Mouse (Mus musculus): ENCODE data around the gene Lcn2.

Lcn2 gene

GRCm38 (mm10) chr2:32387706-32388490, at the start of gene Lcn2:
TSS of gene Lcn2 (minus strand) at chr2:32388252.
- no peak for DNase-seq (ENCODE audit: low read depth, low spot score)

GRCm38 (mm10) chr2:32437612-32438166, 49.6 kb upstream of the Lcn2 start:
- peak; percentile 43 for DNase-seq (ENCODE audit: low read depth, low spot score)

GRCm38 (mm10) chr2:32436686-32437372, 48.8 kb upstream of the Lcn2 start:
- peak; percentile 94 for DNase-seq (ENCODE audit: low read depth, low spot score)

DNA sequence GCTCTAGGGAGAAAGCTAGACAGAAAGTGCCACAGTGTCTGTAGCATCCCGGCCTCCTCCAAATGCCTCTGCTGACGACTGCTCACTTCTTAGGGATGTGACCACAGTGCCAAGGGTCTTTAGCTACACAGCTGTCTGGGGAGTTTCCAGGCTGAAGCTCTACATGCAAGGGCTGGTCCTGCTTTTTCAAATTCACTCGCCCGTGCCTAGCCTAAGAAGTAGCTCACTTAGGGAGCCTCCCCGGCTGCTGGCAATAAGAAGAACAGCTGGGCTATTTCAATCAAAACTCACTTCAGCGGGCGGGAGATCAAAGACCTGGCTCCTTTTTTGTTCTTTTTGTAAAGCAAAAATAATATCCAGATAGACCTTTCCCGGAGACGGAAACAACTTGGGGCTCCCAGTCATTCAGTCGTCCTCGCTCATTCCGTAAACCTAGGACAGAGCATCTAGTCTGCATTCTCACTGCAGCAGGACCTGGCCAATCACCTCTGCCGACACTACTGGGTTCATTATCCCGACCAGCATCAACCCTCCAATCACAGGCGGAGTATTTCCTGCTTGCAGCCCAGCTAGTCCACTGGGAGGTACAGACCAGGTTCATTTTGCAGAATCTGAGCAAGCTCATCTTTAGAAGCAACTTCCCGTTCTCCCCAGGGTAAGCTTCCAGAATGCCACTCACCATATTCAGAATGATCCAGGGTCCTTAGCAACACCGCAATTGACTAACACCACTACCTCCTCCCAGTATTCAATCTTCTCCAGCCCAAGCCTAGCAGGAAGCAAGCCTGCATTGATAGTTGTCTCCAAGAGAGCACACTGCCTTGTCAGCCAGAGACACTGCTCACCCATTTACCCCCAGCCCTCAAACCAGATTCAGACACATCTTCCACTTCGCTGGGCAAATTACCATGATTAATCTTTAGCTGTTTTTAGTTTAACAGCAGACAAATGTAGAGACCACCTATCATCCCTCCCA, 42.9 kb upstream of the Lcn2 start:
- no peak for DNase-seq (ENCODE audit: low read depth, low spot score)

GRCm38 (mm10) chr2:32429215-32429891, 41.3 kb upstream of the Lcn2 start:
- no peak for DNase-seq (ENCODE audit: low read depth, low spot score)

GRCm38 (mm10) chr2:32428262-32428722, 40.2 kb upstream of the Lcn2 start:
- DNase-seq (ENCODE audit: low read depth, low spot score): peak; percentile 70

GRCm38 (mm10) chr2:32427720-32428119, 39.7 kb upstream of the Lcn2 start:
- DNase-seq (ENCODE audit: low read depth, low spot score): no peak

DNA sequence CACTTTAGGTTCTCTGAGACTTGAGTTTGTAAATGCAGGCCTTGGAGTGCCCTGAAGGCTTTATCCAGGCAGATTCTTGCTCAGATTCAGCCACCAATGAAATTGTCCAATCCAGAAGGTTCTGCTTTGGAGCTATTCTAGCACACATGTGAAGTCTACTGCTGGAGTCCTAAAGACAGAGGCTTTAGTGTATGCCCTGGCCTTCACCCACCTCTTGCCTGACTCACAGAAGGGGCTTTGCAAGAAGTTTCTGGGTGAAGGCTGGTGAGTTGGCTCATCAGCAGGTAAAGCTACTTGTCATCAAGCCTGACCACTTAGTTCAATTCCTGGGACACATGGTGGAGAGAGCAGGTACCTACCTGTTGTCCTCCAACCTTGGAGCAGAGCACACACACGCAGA, 38.1 kb upstream of the Lcn2 start:
- DNase-seq (ENCODE audit: low read depth, low spot score): no peak

DNA sequence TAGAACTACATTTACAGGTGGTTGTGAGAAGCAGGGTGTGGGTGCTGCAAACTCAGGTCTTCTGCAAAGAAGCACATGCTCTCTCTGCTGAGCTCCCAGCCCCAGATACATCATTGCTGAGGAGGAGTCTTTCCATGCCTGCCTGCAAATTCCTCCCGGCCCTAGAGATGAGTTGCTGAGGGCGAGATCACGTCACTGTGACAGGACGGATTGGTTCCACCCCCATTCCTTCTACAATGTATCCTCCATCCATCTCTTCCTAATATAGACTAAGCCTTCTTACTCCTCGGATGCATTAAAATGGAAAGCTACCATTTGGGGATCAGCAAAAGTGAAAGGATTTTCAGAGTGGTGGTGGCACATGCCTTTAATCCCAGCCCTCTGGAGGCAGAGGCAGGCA, 37.5 kb upstream of the Lcn2 start:
- no peak for DNase-seq (ENCODE audit: low read depth, low spot score)

GRCm38 (mm10) chr2:32424796-32425195, 36.7 kb upstream of the Lcn2 start:
- no peak for DNase-seq (ENCODE audit: low read depth, low spot score)

DNA sequence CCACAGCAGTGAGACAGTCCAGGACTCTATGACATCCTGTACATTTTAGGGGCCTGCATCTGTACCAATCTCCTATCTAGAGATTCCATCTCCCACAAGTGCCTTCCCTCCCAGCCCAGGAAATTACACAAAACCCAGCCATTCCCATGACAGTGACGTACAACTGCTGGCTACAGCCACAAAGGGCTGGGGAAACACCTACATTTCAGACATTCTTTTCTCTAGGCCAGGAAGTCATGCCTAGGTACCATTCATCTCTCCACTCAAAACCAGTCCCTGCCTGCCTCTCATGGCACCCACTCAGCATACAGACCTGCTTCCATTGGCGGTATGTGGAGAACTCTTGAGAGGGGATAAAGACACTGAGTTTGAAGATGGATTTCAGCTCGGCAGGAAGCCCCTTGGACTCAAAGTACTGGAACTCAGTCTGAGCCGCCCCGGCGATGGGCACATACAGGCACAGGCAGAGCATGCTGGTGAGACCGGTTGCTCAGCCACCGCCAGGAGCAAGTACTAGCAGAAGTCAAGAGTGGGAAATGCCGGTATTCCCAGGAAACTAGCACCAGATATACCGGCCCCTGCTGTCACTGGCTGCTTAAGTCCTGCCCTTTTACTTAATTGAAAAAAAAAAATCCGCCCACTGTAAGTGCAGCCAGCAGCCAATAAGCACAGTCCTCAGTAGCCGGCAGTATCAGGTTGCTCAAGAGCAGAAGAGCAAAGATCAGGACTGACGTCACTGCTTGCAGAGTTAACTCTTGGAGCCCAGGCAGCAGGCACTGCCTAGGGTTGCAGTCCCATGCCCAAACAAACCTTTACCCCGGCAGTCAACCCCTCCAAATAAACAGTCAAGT, 35.7 kb upstream of the Lcn2 start:
- peak; percentile 98 for DNase-seq (ENCODE audit: low read depth, low spot score)

- no peak for DNase-seq (ENCODE audit: low read depth, low spot score)
Observed at GRCm38 (mm10) chr2:32421851-32422251, 33.8 kb upstream of the Lcn2 start.

GRCm38 (mm10) chr2:32420647-32421046, 32.6 kb upstream of the Lcn2 start:
- no peak for DNase-seq (ENCODE audit: low read depth, low spot score)

GRCm38 (mm10) chr2:32420066-32420608, 32.1 kb upstream of the Lcn2 start:
- no peak for DNase-seq (ENCODE audit: low read depth, low spot score)

GRCm38 (mm10) chr2:32419359-32419758, 31.3 kb upstream of the Lcn2 start:
- DNase-seq (ENCODE audit: low read depth, low spot score): peak; percentile 65

- DNase-seq (ENCODE audit: low read depth, low spot score): no peak
Observed at GRCm38 (mm10) chr2:32418430-32419151, 30.5 kb upstream of the Lcn2 start.

GRCm38 (mm10) chr2:32417486-32417885, 29.4 kb upstream of the Lcn2 start:
- no peak for DNase-seq (ENCODE audit: low read depth, low spot score)

- DNase-seq (ENCODE audit: low read depth, low spot score): no peak
Observed at GRCm38 (mm10) chr2:32416556-32416955, 28.5 kb upstream of the Lcn2 start.

GRCm38 (mm10) chr2:32415801-32416200, 27.7 kb upstream of the Lcn2 start:
- DNase-seq (ENCODE audit: low read depth, low spot score): no peak

All from 3T3-L1 (cell line).